Mouse (Mus musculus) myocyte (in vitro differentiated cells): ENCODE measurements around the gene Gm43191.

Experiments used
- CEBPB ChIP-seq: IDR thresholded peaks from 2 replicates; pipeline ENCODE4 v1.6.1; 2011; ENCODE audit warnings: mild to moderate bottlenecking, moderate library complexity; ENCODE audit not compliant: poor library complexity, insufficient read depth, severe bottlenecking
- E2F4 ChIP-seq: IDR thresholded peaks from one replicate; pipeline ENCODE4 v1.6.1; 2011; ENCODE audit warnings: mild to moderate bottlenecking, control low read depth, moderate library complexity; ENCODE audit not compliant: insufficient read depth
- POLR2A ChIP-seq: IDR thresholded peaks from one replicate; pipeline ENCODE4 v1.6.1; 2011; ENCODE audit warnings: low read depth, mild to moderate bottlenecking, control low read depth, moderate library complexity; ENCODE audit not compliant: insufficient read length
- REST ChIP-seq: IDR thresholded peaks from one replicate; pipeline ENCODE4 v1.6.1; 2011; ENCODE audit warnings: mild to moderate bottlenecking, control low read depth, moderate library complexity; ENCODE audit not compliant: insufficient read depth, insufficient read length
- TCF12 ChIP-seq: IDR thresholded peaks from one replicate; pipeline ENCODE4 v1.6.1; 2011; ENCODE audit warnings: mild to moderate bottlenecking, control low read depth; ENCODE audit not compliant: poor library complexity, insufficient read depth, severe bottlenecking

- TF ChIP-seq POLR2A, result no peak
- TF ChIP-seq TCF12, result no peak
- TF ChIP-seq E2F4, result no peak
- no peak for TF ChIP-seq REST
- TF ChIP-seq CEBPB, result no peak
Observed at GRCm38 (mm10) chr3:116729483-116730174, 48.6 kb upstream of the Gm43191 start.
